Mouse (Mus musculus) gastrocnemius, postnatal 25 days (tissue): ENCODE data around the gene B4galt5. TPM values are rescaled to one million over a fixed set of nuclear protein-coding genes. Genes with fewer than 3 reads are reported as not detected.
"Not testable (repeated sequence)": the region's sequence is repeated elsewhere in the genome, so short reads cannot be mapped to it uniquely, and the experiment has no call there.

Source experiments
- DNase-seq: peaks from one replicate; pipeline ENCODE4 v3.0.0; 2022
- long read RNA-seq, 2 experiments: library from polyadenylated mRNA; stranded (forward); transcript quantifications; one replicate each; pipeline ENCODE4 v2.0.0; 2021
- total RNA-seq, 2 experiments: library from RNA; stranded (reverse); gene quantifications; 1 replicate in 1 of 2; 2 replicates in 1 of 2; pipeline ENCODE4 v1.2.3; 2021

B4galt5 gene
- total RNA-seq, result 1 to 10 TPM; 9.8 to 10.0 TPM
- long read RNA-seq, experiment 1, full-length matches to known transcripts, result 1 of 12 reads
- long read RNA-seq, experiment 1, partial matches to known transcripts, result 0 of 12 reads
- long read RNA-seq, experiment 1, other reads (novel, unspliced or antisense), result 11 of 12 reads
- long read RNA-seq, experiment 2, partial matches to known transcripts, result 0 of 8 reads
- long read RNA-seq, experiment 2, other reads (novel, unspliced or antisense), result 8 of 8 reads

DNA sequence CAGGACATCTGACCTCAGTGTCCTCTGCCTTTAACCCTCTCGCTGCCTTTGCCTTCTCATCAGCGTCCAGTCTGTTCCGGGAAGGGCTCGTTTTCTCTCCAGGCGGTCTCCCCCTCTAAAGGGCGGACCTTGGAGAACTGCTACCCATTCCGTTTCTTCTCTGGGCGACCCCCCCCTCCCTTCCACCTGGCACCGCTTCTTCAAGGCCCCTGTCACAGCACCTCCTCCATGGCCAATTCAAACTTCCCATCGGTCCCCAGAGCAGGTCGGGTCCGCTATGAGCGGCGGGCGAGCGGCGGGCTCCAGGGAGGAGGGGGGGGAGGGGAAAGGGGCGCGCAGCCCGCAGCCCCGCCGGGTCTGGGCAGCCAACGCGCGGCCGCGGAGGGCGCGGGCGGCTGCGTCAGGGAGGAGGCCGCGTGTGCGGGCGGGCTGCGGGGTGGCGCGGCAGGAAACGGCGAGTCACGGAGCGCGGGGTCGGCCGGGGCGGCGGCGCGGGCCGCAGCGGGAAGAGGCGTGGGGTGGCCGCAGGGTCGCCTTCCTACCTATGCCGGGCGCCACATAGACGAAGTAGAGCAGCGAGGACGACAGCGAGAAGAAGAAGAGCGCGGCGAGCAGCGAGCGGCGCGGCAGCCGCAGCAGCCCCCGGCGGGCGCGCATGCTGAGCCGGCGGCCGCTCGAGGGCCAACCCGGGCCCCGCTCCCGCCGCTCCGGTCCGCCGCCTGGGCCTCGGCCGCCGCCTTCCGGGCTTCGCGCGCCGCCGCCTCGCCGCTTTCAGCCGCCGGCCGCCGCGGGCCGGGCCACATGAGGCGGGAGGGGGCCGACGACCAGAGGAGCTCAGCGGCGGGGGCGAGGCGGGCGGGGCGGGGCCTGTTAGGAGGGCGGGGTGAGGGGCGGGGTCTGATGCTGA is at the start of gene B4galt5:
Gene B4galt5 (minus strand): TSS at position 808 of the 907 bp plus-strand sequence.
- peak; percentile 49 for DNase-seq

DNA sequence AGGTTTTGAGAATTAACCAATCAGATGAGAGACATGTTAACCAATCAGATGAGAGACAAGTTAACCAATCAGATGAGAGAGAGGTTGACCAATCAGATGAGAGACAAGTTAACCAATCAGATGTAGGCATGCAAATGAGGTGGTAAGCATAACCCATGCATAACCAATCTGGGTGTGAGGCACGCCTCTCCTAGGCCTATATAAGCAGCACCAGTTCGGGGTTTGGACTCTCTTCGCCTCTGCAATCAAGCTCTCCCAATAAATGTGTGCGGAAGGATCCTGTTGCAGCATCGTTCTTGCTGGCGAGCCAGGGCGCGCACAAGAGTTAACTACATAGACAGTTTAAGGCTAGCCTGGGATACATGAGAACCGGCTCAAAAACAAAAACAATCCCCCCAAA is 47.4 kb upstream of the B4galt5 start:
- DNase-seq, result not testable (repeated sequence)

DNA sequence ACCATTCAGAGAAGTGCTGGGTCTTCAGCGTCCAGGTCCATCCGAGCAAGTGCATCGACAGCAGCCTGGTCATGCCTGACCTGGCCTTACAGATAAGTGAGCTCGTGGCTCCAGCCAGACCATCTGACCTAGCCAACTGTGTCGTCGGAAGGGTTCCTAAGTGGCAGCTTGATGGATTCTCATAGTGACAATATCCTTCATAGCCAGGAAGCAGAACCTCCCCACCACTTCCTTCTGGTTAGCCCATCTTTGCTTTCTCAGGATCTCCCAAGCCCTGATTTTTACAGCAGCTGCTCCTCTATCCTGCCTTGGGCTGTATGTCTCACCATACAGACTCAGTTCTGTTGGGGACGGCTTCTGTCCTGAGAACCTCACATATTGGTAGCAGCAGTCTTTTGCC is 45.4 kb upstream of the B4galt5 start:
- no peak for DNase-seq

GRCm38 (mm10) chr2:167386998-167387397 is 38.0 kb upstream of the B4galt5 start:
- no peak for DNase-seq

GRCm38 (mm10) chr2:167386456-167386855 is 37.5 kb upstream of the B4galt5 start:
- DNase-seq, result peak; percentile 24

DNA sequence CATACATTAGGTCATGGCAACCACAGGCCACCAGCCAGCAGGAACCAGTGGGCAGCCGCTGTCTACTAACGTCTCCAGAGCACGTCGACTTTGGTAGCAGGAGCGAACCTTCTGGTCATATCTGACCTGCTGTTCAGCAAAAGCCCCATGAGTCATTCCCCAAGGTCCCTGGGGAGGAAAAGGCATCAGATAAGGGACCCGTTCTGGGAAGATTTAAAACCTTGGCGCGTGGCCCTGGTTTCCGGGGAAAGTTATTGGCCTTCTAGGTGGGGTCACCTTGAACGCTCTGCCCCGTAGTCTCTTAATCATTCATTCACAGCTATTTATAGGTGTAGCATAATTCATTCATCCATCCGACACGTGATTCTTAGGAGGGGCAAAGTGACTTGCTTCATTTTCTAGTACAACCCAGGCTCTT is 34.7 kb upstream of the B4galt5 start:
- no peak for DNase-seq

DNA sequence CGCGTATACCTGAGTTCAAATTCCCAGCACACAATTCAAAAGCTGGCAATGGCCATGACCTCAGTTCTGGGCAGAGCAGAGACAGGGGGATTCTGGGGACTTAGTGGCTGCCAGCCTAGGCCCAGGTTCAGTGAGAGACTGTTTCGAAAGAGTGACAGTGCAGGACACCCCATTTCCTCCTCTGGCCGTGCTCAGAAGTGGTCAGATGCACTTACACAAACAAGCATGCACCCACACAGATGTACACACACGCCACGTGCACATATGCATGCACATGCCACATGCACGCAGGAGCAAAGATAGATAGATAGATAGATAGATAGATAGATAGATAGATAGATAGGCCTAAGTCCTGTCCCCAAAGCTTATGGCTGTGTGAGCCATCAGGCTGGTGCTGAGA is 33.4 kb upstream of the B4galt5 start:
- DNase-seq, result no peak

DNA sequence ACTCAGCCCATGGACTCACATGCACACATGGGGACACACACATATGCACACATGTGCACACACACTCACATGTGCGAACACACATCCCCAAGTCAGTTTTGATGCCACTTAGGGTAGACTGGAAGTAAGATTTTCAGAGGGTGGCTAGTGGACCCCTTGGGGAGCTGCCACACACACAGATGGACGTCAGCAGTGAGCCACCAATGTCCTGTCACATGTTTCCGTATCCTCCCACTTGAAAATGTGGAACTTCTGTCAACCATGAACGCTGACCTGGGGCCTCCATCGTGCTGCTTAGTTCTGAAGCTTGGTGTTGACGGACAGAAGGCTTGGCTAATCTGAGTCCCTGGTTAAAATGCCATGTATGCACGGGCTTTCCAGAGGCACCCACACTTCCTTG is 32.6 kb upstream of the B4galt5 start:
- no peak for DNase-seq

- no peak for DNase-seq
Measured at GRCm38 (mm10) chr2:167380615-167381285, 31.8 kb upstream of the B4galt5 start.

DNA sequence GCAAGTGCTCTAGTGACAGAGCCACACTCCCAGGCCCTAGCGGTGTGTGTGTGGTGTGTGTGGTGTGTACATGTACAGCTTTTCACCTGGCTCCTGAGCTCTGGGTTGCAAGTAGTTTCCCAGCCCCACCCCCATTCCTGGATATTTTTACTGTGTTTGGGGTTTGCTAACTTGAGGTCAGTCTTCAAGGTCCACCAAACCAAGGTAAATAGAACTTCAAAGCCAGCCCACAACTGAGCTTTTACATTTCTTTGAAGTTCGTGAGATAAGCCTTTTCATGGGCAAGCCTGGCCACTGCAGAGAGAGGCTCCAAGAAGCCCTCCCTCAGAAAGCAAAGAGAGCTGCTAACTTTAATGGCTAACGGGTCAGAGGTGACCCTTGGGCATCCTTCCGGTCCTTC is 30.0 kb upstream of the B4galt5 start:
- no peak for DNase-seq

DNA sequence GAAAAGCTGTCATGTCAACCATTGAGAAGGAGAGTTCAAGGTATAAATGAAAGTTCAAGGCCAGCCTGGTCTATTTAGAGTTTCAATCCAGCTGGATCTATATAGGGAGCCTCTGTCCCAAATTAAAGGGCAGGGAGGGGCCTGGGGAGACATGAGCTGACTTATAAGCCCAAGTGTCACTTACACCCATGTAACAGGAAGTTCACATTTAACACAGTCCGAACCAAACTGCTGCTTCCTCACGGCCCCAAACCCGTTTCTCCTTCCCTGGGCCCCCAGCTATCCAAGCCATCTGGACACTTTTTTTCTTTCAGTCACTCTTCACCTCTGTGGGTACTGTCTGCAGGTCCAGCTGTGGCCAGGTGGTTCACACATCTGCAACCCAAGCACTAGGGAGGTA is 28.7 kb upstream of the B4galt5 start:
- no peak for DNase-seq

- DNase-seq, result peak; percentile 66
Measured at GRCm38 (mm10) chr2:167376160-167376564, 27.2 kb upstream of the B4galt5 start.

DNA sequence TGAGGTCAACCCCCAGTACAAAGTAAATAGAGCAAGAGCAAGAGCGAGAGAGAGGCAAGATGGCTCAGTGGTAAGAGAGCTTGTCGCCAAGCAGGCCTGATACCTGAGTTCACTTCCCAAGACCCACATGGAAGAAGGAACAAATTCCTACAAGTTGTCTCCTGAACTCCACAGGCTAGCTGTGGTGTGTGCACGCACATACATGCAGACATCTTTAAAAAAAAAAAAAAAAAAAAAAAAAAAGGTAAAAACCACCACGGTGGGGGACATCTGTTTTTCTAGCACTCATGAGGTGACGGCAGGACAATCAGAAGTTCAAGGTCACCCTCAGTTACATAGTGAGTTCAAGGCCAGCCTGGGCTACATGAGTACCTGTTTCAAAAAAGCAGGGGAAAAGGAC is 26.7 kb upstream of the B4galt5 start:
- DNase-seq, result no peak

GRCm38 (mm10) chr2:167375135-167375534 is 26.2 kb upstream of the B4galt5 start:
- no peak for DNase-seq

GRCm38 (mm10) chr2:167374191-167374805 is 25.3 kb upstream of the B4galt5 start:
- no peak for DNase-seq

DNA sequence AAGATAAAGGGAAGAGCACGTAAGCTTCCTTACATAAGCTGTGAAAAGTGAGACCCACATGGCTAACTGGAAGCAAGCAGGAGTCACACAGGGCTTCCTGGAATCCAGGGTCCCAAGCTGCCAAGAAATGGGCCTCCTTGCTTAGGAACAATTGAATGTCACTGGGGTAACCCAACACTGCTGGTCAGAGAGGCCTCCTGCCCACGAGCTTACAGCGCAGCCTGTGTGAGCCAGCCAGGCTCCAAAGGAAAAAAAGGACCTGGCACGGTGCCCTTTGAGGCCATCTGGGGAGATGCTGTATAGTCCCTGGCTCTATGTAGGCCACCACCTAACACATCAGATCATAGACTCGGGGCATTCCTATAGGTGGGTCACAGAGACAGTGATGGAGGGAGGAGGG is 24.3 kb upstream of the B4galt5 start:
- DNase-seq, result peak; percentile 48

DNA sequence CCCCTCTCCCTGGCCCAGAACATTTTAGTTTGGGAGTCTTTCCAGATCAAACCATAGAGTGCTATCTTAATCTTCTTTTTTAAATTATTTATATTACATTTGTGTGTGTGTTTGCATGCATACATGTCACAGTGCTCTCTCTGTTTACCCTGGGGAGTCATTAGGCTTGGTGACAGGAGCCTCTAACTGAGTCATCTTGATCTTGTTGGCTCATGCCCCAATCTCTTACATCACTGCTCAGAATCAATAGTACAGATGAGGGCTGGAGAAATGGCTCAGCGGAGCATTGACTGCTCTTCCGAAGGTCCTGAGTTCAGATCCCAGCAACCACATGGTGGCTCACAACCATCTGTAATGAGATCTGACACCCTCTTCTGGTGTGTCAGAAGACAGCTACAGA is 22.5 kb upstream of the B4galt5 start:
- DNase-seq, result no peak

DNA sequence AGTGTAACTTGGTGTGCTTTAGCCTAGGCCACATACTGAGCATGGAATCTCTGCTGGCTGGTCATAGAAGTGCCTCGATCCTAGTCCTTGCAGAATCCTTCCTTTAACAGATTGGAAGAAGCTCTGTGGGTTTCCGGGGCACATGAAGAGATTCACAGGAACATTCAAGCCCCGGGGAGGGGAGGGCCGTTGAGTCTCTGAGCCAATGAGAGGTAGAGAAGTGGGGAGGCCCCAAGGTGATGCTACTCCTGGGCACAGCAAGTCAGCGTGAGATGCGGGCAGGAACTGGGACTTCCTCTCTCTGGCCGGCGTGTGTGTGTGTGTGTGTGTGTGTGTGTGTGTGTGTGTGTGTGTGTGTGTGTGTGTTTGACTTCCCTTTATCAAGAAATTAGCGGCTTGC is 19.3 kb upstream of the B4galt5 start:
- DNase-seq, result peak; percentile 42

DNA sequence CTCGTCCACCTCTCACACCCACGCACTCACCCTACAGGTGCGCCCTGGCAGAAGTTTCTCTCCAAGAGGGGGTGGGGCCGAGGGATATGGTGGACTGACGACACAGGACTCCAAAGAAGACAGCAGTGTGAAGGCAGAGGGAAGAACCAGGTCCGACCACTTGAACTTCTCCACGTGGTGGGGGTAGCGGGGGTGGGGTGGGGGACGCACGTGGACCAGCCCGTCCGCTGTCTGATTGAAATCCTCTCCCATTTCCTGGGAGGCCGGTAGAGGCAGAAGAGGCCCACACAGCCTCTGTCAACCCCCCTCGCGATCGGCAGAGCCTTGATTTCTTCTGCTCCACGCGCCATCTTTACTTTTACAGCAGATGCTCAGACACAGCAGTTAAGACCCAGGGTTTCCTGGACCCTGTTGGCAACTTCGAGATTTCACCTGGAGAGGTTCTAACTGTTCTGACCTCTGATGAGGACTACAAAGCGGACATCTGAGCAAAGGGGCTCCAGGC is 18.8 kb upstream of the B4galt5 start:
- DNase-seq, result no peak

DNA sequence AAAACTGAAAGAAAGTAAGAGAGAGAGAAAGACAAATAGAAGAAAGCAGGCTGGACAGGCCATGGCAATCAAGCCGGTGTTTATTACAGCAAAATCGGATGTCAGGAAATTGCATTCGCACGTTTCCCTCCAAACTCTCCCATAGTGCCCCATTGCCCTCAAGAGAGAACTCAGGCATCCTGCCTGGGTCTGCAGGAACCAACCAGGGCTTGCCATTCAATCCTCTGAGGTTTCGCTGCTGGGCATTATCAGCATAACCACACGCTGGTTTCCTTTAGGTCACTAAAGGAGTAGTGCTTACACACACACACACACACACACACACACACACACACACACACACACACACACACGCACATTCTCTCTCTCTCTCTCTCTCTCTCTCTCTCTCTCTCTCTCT is 18.3 kb upstream of the B4galt5 start:
- DNase-seq, result no peak

GRCm38 (mm10) chr2:167365063-167365462 is 16.1 kb upstream of the B4galt5 start:
- DNase-seq, result no peak

DNA sequence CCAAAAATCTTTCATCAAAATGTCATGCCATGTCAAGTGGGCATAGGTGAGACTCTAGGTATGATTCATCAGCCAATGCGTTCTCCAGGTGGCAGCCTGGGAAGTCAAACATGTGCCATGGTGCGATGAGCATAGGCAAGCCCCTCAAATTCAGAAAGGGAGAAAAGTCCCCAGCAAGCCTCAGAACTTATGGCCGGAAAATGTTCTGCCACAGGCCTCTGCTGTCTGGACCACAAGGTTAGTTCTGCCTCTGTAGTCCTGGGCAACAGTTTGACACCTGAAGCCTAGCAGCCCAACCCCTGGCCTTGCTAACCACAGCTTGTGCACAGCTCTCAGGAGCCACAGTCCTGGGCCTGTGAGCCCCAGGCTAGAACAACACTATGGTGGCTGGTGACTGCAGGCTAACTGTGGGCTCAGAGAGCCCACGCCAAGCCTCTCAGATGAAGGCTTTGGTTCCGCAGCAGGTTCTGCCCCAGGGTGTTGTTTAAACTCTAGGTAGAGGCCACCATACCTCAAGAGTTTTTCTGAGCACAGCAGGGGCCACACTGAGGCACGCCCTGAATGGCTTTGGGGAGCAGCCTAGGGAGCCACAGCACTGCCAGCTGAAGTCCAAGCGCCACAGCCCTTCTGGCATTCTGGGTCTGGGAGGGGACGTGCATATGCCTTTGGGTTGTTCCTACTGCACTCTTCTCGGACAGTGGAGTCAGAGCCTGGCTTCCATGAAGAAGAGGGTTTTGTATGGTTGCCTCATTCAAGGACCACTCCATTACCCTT is 14.5 kb upstream of the B4galt5 start:
- no peak for DNase-seq
